Mouse (Mus musculus) small intestine, adult 2 months (tissue): ENCODE measurements around the gene Zfp511.

Experiments used
- CTCF ChIP-seq: fragments of 200-500 bp; IDR thresholded peaks from 2 replicates; pipeline ENCODE4 v1.5.1; 2012; ENCODE audit warnings: low read depth, mild to moderate bottlenecking, control low read depth, inconsistent platforms, low read length, moderate library complexity, mixed read lengths; ENCODE audit not compliant: insufficient replicate concordance, insufficient read length; ENCODE audit errors: extremely low read depth
- POLR2A ChIP-seq: fragments of 200-500 bp; IDR thresholded peaks from 2 replicates; pipeline ENCODE4 v1.6.1; 2012; ENCODE audit warnings: low read depth, mild to moderate bottlenecking, control low read depth, inconsistent platforms, low read length, moderate library complexity

- TF ChIP-seq CTCF (no peak), POLR2A (no peak)
Observed at GRCm38 (mm10) chr7:140077698-140078097, 41.5 kb downstream of the Zfp511 start.
